Mouse (Mus musculus): ENCODE measurements at regions not wholly inside any gene's neighbourhood (a gene's known extent, or its start where the extent isn't known, plus 50 kb on each side); places are given as distances from the start of the nearest gene placed in this dataset.
"Not testable (repeated sequence)": the region's sequence is repeated elsewhere in the genome, so short reads cannot be mapped to it uniquely, and the experiment has no call there.

DNA sequence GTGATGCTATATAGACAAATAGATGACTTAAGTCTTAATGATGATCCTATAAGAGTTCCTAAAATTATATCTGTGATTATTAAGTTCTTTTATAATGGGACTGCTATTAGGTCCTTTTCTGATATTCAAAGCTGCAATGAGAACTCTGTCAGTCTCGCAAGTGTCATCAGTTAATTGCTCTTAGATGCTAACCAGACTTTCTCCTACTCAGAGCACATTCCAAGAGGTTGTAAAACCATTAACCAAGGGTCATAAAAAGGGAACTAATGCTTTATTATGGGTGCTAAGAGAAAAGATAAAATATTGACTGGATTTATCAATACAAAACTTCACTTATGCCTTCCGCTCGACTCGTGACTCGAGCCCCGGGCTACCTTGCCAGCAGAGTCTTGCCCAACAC lies 66.3 kb upstream of the Cwc22 start:
- not testable (repeated sequence) for ATAC-seq (ENCODE audit: low TSS enrichment)

- no peak for ATAC-seq (ENCODE audit: low TSS enrichment)
Observed at GRCm38 (mm10) chr2:78011821-78012220, 65.6 kb upstream of the Cwc22 start.

DNA sequence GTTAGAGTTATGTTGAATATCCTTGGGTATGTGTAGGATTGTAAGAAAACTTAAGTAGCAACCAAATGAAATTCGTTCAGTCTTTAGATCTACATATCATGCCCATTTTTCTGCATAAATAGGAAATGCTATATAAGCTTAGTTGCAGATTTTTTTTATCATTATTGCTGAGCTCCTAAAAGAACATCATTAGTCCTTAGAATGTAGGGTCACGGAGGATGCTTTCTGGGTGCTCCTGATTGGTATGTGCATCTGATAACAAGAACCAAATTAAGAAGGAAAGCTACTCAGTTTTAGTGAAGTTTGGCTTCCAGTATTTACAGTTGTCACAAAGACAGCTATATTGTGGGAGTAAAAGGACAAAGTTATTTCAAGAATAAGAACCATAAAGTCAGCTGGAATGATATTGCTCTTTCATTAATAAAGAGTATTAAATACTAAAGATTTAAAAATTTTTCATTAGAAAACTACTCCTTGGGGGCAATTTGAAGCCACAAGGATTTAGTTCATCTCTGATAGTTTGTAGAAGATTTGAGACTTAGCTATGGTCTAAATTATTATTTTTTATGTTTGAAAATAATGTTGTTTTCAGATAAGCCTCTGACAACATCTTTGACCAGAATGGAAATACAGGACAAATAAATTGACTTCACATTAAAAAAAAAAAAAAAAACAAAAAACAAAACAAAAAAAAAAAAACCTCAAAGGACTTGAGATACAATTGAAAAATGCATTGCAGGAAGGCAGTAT lies 65.1 kb upstream of the Cwc22 start:
- no peak for ATAC-seq (ENCODE audit: low TSS enrichment)

- ATAC-seq (ENCODE audit: low TSS enrichment) = no peak
Observed at GRCm38 (mm10) chr2:78010066-78010690, 64.0 kb upstream of the Cwc22 start.

DNA sequence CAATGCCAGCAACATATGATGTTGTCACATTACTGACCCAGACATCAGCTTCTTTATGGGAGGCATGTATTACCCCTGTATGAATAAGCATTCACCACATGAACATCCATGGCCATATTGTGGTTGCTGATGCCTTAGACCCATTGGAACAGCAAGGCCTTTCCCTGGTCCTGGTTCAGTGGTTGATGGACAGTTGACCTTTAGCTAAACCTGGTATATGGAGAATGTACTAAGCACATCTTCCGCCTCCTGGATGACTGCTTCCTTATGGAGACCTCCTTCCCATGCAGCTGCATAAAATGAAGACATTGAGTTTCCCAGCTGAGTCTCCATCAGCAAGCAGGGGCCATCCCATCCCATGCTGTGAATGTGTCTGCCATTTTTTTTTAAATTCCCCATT lies 61.9 kb upstream of the Cwc22 start:
- ATAC-seq (ENCODE audit: low TSS enrichment) = no peak

- ATAC-seq (ENCODE audit: low TSS enrichment) = no peak
Observed at GRCm38 (mm10) chr2:78005402-78006021, 59.3 kb upstream of the Cwc22 start.

- no peak for ATAC-seq (ENCODE audit: low TSS enrichment)
Observed at GRCm38 (mm10) chr2:78004426-78004825, 58.3 kb upstream of the Cwc22 start.
